Mouse (Mus musculus) small intestine, adult 2 months (tissue): ENCODE measurements around the gene Plekhh2.

Source experiments
- CTCF ChIP-seq: fragments of 200-500 bp; IDR thresholded peaks from 2 replicates; pipeline ENCODE4 v1.5.1; 2012; ENCODE audit warnings: low read depth, mild to moderate bottlenecking, control low read depth, inconsistent platforms, low read length, moderate library complexity, mixed read lengths; ENCODE audit not compliant: insufficient replicate concordance, insufficient read length; ENCODE audit errors: extremely low read depth
- POLR2A ChIP-seq: fragments of 200-500 bp; IDR thresholded peaks from 2 replicates; pipeline ENCODE4 v1.6.1; 2012; ENCODE audit warnings: low read depth, mild to moderate bottlenecking, control low read depth, inconsistent platforms, low read length, moderate library complexity

GRCm38 (mm10) chr17:84552230-84552629 is 40.5 kb downstream of the Plekhh2 start:
- TF ChIP-seq POLR2A (no peak), CTCF (no peak)
